Mouse (Mus musculus) midbrain, postnatal 0 days (tissue): ENCODE measurements around the gene Ipp. TPM values are rescaled to one million over a fixed set of nuclear protein-coding genes. Genes with fewer than 3 reads are reported as not detected.

Source experiments
- ATAC-seq: fragments of 200-750 bp; cut with Nextera tagmentation; 2 replicates; pipeline ENCODE4 v1.8.0; 2017; ENCODE audit warnings: moderate number of reproducible peaks, mild to moderate bottlenecking, moderate TSS enrichment, moderate library complexity; ENCODE audit not compliant: low FRiP score
- DNase-seq: peaks from one replicate; pipeline ENCODE4 v3.0.0-alpha.2; 2015; ENCODE audit warnings: low spot score
- H3K27ac ChIP-seq: fragments of 300-500 bp; sonication (generic); 2 replicates; pipeline ENCODE4 v1.5.1; 2014; ENCODE audit warnings: low read depth, mild to moderate bottlenecking, low read length, mixed read lengths
- H3K27me3 ChIP-seq: fragments of 300-500 bp; sonication (generic); 2 replicates; pipeline ENCODE4 v1.6.1; 2014; ENCODE audit warnings: low read length, control low read depth, mixed read lengths; ENCODE audit not compliant: insufficient read depth
- H3K36me3 ChIP-seq: fragments of 300-500 bp; sonication (generic); 2 replicates; pipeline ENCODE4 v1.6.1; 2014; ENCODE audit warnings: low read length, control low read depth, mixed read lengths; ENCODE audit not compliant: insufficient read depth
- H3K4me1 ChIP-seq: fragments of 300-500 bp; sonication (generic); 2 replicates; pipeline ENCODE4 v1.6.1; 2014; ENCODE audit warnings: mild to moderate bottlenecking, control low read depth, antibody characterized with exemption, low read length, mixed read lengths; ENCODE audit not compliant: insufficient read depth
- H3K4me2 ChIP-seq: fragments of 300-500 bp; sonication (generic); 2 replicates; pipeline ENCODE4 v1.6.1; 2014; ENCODE audit warnings: low read depth, mild to moderate bottlenecking, low read length, mixed read lengths; ENCODE audit not compliant: poor library complexity, severe bottlenecking
- H3K4me3 ChIP-seq: fragments of 300-500 bp; sonication (generic); 2 replicates; pipeline ENCODE4 v1.5.1; 2014; ENCODE audit warnings: low read depth, mild to moderate bottlenecking, low read length, moderate library complexity
- H3K9ac ChIP-seq: fragments of 300-500 bp; sonication (generic); replicated peaks from 2 replicates; pipeline ENCODE4 v1.6.1; 2014; ENCODE audit warnings: mild to moderate bottlenecking, low read length, moderate library complexity, mixed read lengths; ENCODE audit not compliant: poor library complexity, severe bottlenecking
- H3K9me3 ChIP-seq: fragments of 300-500 bp; sonication (generic); 2 replicates; pipeline ENCODE4 v1.6.1; 2016; ENCODE audit warnings: low read length, control low read depth
- CTCF ChIP-seq: IDR thresholded peaks from 2 replicates; pipeline ENCODE4 v1.5.1; 2016; ENCODE audit warnings: antibody characterized with exemption, mild to moderate bottlenecking
- WGBS: fragments of 180-500 bp; shearing (Covaris S2); extraction: QIAGEN DNeasy Blood & Tissue Kit; methylation state at CpG from one replicate; pipeline ENCODE4 v1.1.7; 2014; 5-methylcytosine and 5-hydroxymethylcytosine counted together
- polyA plus RNA-seq: library from polyadenylated mRNA; unstranded; fragments of >200 nt; fragmentation: Nextera tagmentation; extraction: Ambion mirVana; gene quantifications from 2 replicates; pipeline ENCODE4 v1.2.1, GENCODE M21; 2015
- total RNA-seq: library from RNA; depleted of rRNA; stranded (reverse); fragments of >200 nt; gene quantifications from 2 replicates; pipeline ENCODE4 v1.2.3, GENCODE M21; 2014; rRNA removed

Gene Ipp
- total RNA-seq = 6.5 and 7.2 TPM in 2 replicates
- 10.5 and 10.9 TPM in 2 replicates for polyA plus RNA-seq

- TF ChIP-seq CTCF = peak; percentile 48; the same call in 1 of the 2 replicates
- peak; percentile 96 for DNase-seq
- ATAC-seq = peak; percentile 98
- peak within 1 kb of the TSS; percentile 68 for H3K4me2 ChIP-seq
- peaks cover 5% of the 10 kb centered on the region; the same call in 1 of the 2 replicates for H3K4me1 ChIP-seq
- no peaks in the 10 kb centered on the region for H3K27me3 ChIP-seq
- H3K4me3 ChIP-seq = peak within 1 kb of the TSS; percentile 61
- WGBS = under 1% methylated on average over 55 of the region's 55 CpGs
- no peaks in the 10 kb centered on the region for H3K9me3 ChIP-seq
- peak within 1 kb of the TSS; percentile 67 for H3K9ac ChIP-seq
- peak within 1 kb of the TSS; percentile 74 for H3K27ac ChIP-seq
- no peaks in the 10 kb centered on the region for H3K36me3 ChIP-seq
These were observed at the start of gene Ipp for GRCm38 (mm10) chr4:116507425-116508218. Ipp (plus strand) TSS chr4:116507549.

DNA sequence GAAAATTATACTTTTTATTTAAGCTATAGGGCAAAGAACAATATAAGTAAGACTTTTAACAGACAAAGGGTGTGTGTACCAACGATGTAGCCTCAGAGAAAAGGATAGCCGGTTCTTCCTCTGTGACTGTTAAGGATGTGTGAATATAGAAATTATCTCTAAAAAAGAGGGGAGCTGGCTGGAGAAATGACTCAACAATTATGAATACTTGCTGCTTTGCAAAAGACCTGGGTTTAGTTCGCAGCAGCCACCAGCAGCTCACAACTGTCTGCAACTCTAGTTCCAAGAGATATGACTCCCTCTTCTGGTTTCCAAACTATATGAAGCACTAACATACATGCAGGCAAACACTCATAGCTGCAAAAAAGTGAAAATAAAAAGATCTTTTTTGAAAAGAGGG lies 45.4 kb upstream of the Ipp start:
- no peaks in the 10 kb centered on the region for H3K27me3 ChIP-seq
- ATAC-seq = no peak
- DNase-seq = no peak
- no peaks in the 10 kb centered on the region for H3K36me3 ChIP-seq
- 0 out of 2 replicates have a peak, but pooled peaks have one; percentile 10 for TF ChIP-seq CTCF
- 95% methylated on average over 3 of the region's 3 CpGs for WGBS
- no peak overlapping the region for H3K9ac ChIP-seq
- H3K4me2 ChIP-seq = peak overlapping the region; percentile 62; the same call in 1 of the 2 replicates
- H3K27ac ChIP-seq = no peak overlapping the region
- H3K4me3 ChIP-seq = no peak overlapping the region
- no peaks in the 10 kb centered on the region for H3K9me3 ChIP-seq
- 0 out of 2 replicates have a peak, but pooled peaks cover 6% of the 10 kb centered on the region for H3K4me1 ChIP-seq

DNA sequence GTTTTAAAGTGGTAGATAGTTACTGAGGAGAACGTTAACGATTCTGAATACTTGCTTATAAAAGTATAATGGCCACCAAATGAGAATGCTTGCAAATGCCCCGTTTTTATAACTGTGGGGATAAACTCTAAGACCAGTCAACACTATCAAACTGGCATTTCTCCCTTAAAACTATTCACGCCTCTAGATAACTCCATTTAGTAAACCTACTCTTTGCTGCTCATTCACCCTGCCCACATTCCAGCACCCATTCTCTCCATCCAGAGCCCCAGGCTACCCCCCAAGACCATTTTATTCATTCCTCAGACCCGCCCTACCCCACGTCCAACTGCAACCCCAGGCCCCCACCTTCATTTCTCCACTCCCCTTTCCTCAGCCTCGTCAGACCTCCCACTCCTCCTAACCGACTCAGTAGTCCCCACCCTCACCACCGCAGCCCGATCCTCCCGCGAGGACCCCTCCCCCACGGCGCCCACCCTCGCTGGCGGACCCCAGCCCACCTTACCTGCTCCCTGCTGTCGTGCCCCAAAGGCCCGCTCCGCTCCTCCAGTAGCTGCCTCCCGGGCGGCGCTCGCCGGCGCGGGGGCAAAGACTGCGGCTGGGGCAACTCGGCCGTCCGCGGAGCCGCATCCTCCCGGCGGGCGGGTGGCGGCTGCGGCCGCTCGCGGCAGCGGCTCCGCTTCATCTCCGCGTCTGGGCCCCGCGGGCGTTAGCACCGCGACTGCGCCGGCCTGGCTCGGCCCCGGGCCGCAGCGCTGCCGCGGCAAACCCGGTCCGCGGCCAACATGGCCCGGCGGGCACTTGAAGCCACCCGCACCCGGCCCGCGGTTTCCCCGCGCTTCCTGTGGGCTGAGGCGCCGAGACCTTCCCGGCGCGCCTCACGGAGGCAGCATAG lies 43.9 kb upstream of the Ipp start:
- Histone ChIP-seq H3K4me3 (peak overlapping the region; percentile 96), H3K4me1 (0 out of 2 replicates have a peak, but pooled peaks cover 6% of the 10 kb centered on the region), H3K27me3 (no peaks in the 10 kb centered on the region), H3K9ac (peak overlapping the region; percentile 92), H3K9me3 (no peaks in the 10 kb centered on the region), H3K36me3 (no peaks in the 10 kb centered on the region), H3K27ac (peak overlapping the region; percentile 90), H3K4me2 (peak overlapping the region; percentile 62)
- ATAC-seq (peak; percentile 74), DNase-seq (peak; percentile 37)
- TF ChIP-seq CTCF = peak; percentile 26; the same call in 1 of the 2 replicates
- WGBS = under 1% methylated on average over 68 of the region's 74 CpGs

GRCm38 (mm10) chr4:116464126-116464981 lies 43.0 kb upstream of the Ipp start, which contains the start of gene Mast2:
Mast2 (minus strand) TSS chr4:116464183.
- ATAC-seq (peak; percentile 91), DNase-seq (peak; percentile 94)
- peak within 1 kb of the TSS; percentile 90 for H3K27ac ChIP-seq
- H3K4me3 ChIP-seq = peak within 1 kb of the TSS; percentile 96
- WGBS = under 1% methylated on average over 38 of the region's 68 CpGs
- H3K4me1 ChIP-seq = 0 out of 2 replicates have a peak, but pooled peaks cover 6% of the 10 kb centered on the region
- no peaks in the 10 kb centered on the region for H3K9me3 ChIP-seq
- peak within 1 kb of the TSS; percentile 92 for H3K9ac ChIP-seq
- H3K4me2 ChIP-seq = peak within 1 kb of the TSS; percentile 62
- no peaks in the 10 kb centered on the region for H3K36me3 ChIP-seq
- no peak for TF ChIP-seq CTCF
- H3K27me3 ChIP-seq = no peaks in the 10 kb centered on the region

GRCm38 (mm10) chr4:116481322-116481721 lies 26.0 kb upstream of the Ipp start:
- whole genome bisulfite sequencing = 81% methylated on average over 2 of the region's 2 CpGs
- H3K4me2 ChIP-seq = no peak overlapping the region
- no peak overlapping the region for H3K27ac ChIP-seq
- no peak overlapping the region for H3K9ac ChIP-seq
- H3K4me3 ChIP-seq = no peak overlapping the region
- H3K9me3 ChIP-seq = no peaks in the 10 kb centered on the region
- H3K36me3 ChIP-seq = no peaks in the 10 kb centered on the region
- no peak for DNase-seq
- TF ChIP-seq CTCF = no peak
- H3K4me1 ChIP-seq = no peaks in the 10 kb centered on the region
- no peaks in the 10 kb centered on the region for H3K27me3 ChIP-seq
- no peak for ATAC-seq
